Mouse (Mus musculus) midbrain, embryonic 16.5 days (tissue): ENCODE results near the gene Plpp7. TPM values are rescaled to one million over a fixed set of nuclear protein-coding genes. Genes with fewer than 3 reads are reported as not detected.
A peak's percentile ranks its signal among the peaks of the same experiment; 100 is the strongest.

Experiments used
- ATAC-seq: fragments of 200-750 bp; cut with Nextera tagmentation; 2 replicates; pipeline ENCODE4 v1.8.0; 2017; ENCODE audit warnings: moderate TSS enrichment
- H3K27ac ChIP-seq: fragments of 300-500 bp; sonication (generic); 2 replicates; pipeline ENCODE4 v1.5.1; 2014; ENCODE audit warnings: mild to moderate bottlenecking, low read length, mixed read lengths
- H3K27me3 ChIP-seq: fragments of 300-500 bp; sonication (generic); 2 replicates; pipeline ENCODE4 v1.6.1; 2014; ENCODE audit warnings: low read depth, low read length, mixed read lengths; ENCODE audit not compliant: control insufficient read depth, insufficient read depth
- H3K36me3 ChIP-seq: fragments of 300-500 bp; sonication (generic); 2 replicates; pipeline ENCODE4 v1.6.1; 2014; ENCODE audit warnings: mild to moderate bottlenecking, low read length, moderate library complexity, mixed read lengths; ENCODE audit not compliant: control insufficient read depth, insufficient read depth
- H3K4me1 ChIP-seq: fragments of 300-500 bp; sonication (generic); 2 replicates; pipeline ENCODE4 v1.6.1; 2014; ENCODE audit warnings: mild to moderate bottlenecking, low read length, mixed read lengths; ENCODE audit not compliant: control insufficient read depth, insufficient read depth
- H3K4me2 ChIP-seq: fragments of 300-500 bp; sonication (generic); 2 replicates; pipeline ENCODE4 v1.6.1; 2014; ENCODE audit warnings: mild to moderate bottlenecking, low read length, mixed read lengths
- H3K4me3 ChIP-seq: fragments of 300-500 bp; sonication (generic); 2 replicates; pipeline ENCODE4 v1.5.1; 2014; ENCODE audit warnings: low read depth, mild to moderate bottlenecking, low read length, moderate library complexity, mixed read lengths
- H3K9ac ChIP-seq: fragments of 300-500 bp; sonication (generic); 2 replicates; pipeline ENCODE4 v1.6.1; 2014; ENCODE audit warnings: low read depth, low read length, mixed read lengths
- H3K9me3 ChIP-seq: fragments of 300-500 bp; sonication (generic); replicated peaks from 2 replicates; pipeline ENCODE4 v1.6.1; 2014; ENCODE audit warnings: mild to moderate bottlenecking, low read length, mixed read lengths; ENCODE audit not compliant: control insufficient read depth, poor library complexity, severe bottlenecking
- WGBS: fragments of 180-500 bp; shearing (Covaris S2); extraction: QIAGEN DNeasy Blood & Tissue Kit; methylation state at CpG from one replicate; pipeline ENCODE4 v1.1.7; 2014; 5-methylcytosine and 5-hydroxymethylcytosine counted together
- polyA plus RNA-seq: library from polyadenylated mRNA; unstranded; fragments of >200 nt; fragmentation: Nextera tagmentation; extraction: Ambion mirVana; gene quantifications from 2 replicates; pipeline ENCODE4 v1.2.1, GENCODE M21; 2015

Gene Plpp7
- polyA plus RNA-seq, 1 experiment from 2014 or later = 28.4 TPM

DNA sequence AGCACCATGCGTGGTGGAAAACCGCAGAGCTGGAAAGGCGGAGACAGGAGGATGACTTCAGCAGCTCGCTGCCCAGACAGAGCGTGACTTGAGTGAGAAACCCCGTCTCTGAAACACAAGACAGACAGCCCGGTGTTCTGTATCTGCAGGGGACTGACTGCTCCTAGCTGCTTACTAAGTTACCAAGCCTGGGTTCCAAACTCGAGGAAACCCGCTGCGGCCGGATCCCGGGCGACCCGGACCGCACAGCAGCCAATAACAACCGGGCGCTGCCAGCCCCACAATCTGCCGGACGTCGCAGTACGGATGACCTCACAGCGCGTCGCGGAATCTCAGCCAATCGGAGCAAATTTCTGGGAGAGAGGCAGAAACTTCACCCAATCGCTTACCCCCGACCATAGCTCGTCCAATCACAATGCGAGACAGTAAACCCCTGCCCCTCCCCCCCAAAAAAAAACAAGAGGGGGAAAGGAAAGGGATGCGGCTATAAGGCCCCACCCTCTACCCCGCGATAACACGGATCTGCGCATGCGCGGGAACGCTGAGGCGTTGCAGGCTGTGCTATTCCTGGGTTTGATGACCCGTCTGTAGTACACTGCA lies 42.4 kb downstream of the Plpp7 start:
- H3K4me1 ChIP-seq = peaks cover 3% of the 10 kb centered on the region; the same call in 1 of the 2 replicates
- WGBS = 0% methylated on average over 40 of the region's 40 CpGs
- no peaks in the 10 kb centered on the region for H3K36me3 ChIP-seq
- H3K9ac ChIP-seq = peak overlapping the region; percentile 50
- peak overlapping the region; percentile 63 for H3K4me2 ChIP-seq
- peak overlapping the region; percentile 87 for H3K27ac ChIP-seq
- no peaks in the 10 kb centered on the region for H3K27me3 ChIP-seq
- peak; percentile 94 for ATAC-seq
- no peaks in the 10 kb centered on the region for H3K9me3 ChIP-seq
- peak overlapping the region; percentile 59 for H3K4me3 ChIP-seq

DNA sequence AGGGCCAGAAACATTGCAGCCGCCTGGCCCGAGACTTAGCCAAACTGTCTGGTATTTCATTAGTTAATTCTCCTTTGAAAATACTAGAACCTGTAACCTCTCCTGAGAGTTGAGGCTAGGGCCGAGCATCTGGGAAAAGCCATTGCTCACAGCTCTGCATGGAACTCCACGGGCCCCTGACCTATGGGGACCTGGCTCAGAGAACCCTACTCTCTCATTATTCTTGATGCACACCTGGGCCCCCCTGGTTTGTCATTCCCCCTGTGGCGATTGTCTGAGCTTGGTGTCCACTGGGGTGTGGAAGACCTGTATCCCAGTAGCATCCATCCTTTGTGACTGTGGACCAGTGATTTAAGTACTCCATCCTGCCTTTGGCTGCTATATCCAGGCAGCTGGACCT lies 44.0 kb downstream of the Plpp7 start:
- ATAC-seq = no peak
- Histone ChIP-seq H3K4me3 (no peak overlapping the region), H3K9ac (no peak overlapping the region), H3K4me2 (no peak overlapping the region), H3K4me1 (peaks cover 3% of the 10 kb centered on the region; the same call in 1 of the 2 replicates), H3K27me3 (no peaks in the 10 kb centered on the region), H3K9me3 (no peaks in the 10 kb centered on the region), H3K36me3 (no peaks in the 10 kb centered on the region), H3K27ac (no peak overlapping the region)
- 71% methylated on average over 5 of the region's 5 CpGs for WGBS

DNA sequence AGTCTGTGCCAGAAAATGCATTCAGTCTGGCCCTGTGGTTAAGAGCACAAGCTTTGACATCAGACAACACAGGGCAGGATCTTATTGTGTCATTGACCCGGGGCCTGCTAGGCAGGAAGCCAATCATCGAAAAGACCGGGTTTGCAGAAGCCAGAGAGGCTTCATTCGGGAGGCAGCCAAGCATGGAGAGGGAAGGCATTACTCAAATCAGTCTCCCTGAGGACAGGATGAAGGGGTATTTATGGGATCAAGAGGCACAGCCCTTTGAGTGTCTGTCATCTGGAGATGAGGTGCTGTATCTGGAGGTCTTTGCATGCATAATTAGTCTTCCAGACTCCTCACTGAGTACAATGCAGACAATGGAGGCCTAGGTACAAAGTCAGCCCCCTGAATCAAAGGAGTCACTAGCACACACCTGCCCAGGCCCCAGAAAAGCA lies 45.2 kb downstream of the Plpp7 start:
- H3K4me1 ChIP-seq = peaks cover 3% of the 10 kb centered on the region; the same call in 1 of the 2 replicates
- no peak overlapping the region for H3K4me2 ChIP-seq
- H3K9ac ChIP-seq = no peak overlapping the region
- no peak overlapping the region for H3K27ac ChIP-seq
- H3K9me3 ChIP-seq = no peaks in the 10 kb centered on the region
- ATAC-seq = no peak
- H3K36me3 ChIP-seq = no peaks in the 10 kb centered on the region
- H3K4me3 ChIP-seq = no peak overlapping the region
- WGBS = 11% methylated on average over 4 of the region's 4 CpGs
- no peaks in the 10 kb centered on the region for H3K27me3 ChIP-seq

DNA sequence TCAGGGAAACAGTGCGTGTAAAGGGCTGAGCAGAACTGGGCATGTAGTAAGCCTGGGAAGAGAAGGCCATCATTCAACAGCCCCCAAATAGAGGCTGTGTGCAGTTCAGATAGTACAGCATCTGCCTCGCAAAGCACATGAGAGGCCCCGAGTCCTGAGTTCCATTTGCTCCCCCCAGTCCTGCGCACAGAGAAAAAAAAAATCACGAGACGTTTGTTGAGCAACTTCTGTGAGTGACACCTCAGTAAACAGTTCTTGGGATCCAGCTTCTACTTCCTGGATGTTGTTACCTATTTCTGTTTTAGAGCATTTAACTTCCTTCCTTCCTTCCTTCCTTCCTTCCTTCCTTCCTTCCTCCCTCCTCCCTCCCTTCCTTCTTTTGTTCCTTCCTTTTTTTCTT lies 46.3 kb downstream of the Plpp7 start:
- Histone ChIP-seq H3K27ac (no peak overlapping the region), H3K4me3 (no peak overlapping the region), H3K9me3 (no peaks in the 10 kb centered on the region), H3K4me1 (peaks cover 3% of the 10 kb centered on the region; the same call in 1 of the 2 replicates), H3K4me2 (no peak overlapping the region), H3K36me3 (no peaks in the 10 kb centered on the region), H3K27me3 (no peaks in the 10 kb centered on the region), H3K9ac (no peak overlapping the region)
- 86% methylated on average over 6 of the region's 6 CpGs for WGBS
- ATAC-seq = no peak

DNA sequence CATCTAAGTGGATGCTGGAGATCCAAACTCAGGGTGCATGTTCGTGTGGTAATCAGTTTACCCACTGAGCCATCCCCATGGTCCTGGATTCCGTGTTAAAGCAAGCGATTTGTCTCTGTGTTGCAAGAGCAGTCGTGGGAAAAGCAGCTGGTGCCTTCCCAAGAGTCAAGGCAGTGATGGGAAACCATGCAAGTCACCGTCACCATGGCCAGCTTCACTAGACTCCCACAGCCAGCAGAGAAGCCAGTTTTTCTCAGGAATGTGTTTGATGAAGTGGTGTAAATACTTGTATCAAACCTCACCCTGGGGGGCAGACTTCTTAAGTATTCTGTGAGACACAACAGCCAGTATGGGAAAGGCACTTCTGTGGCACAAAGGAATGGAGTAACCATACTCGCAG lies 47.0 kb downstream of the Plpp7 start:
- WGBS = 69% methylated on average over 6 of the region's 6 CpGs

DNA sequence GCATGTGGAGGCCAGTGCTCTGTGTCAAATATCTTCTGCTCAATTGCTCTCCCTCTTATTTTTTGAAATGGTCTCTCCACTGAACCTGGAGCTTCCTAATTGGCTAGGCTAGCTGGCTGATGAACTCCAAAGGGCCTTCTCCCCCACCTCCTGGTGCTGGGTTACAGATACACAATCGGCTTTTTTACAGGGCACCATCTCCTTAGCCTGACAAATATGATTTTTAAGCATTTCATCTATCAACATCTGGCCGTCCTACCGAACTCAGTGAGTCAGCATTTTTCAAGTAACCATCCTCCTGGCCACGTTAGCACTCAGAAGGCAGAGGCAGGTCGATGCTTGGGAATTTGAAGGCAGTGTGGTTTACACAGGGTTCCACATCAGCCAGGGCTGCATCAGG lies 49.3 kb downstream of the Plpp7 start:
- Histone ChIP-seq H3K9me3 (no peaks in the 10 kb centered on the region), H3K9ac (no peak overlapping the region), H3K27ac (no peak overlapping the region), H3K4me1 (no peaks in the 10 kb centered on the region), H3K27me3 (no peaks in the 10 kb centered on the region), H3K4me2 (no peak overlapping the region), H3K36me3 (no peaks in the 10 kb centered on the region), H3K4me3 (no peak overlapping the region)
- no peak for ATAC-seq
- WGBS = 87% methylated on average over 5 of the region's 5 CpGs

More for the DNA sequence above, 47.0 kb downstream of the Plpp7 start:
- no peak for ATAC-seq
- H3K4me3 ChIP-seq = no peak overlapping the region
- H3K9me3 ChIP-seq = no peaks in the 10 kb centered on the region
- H3K36me3 ChIP-seq = no peaks in the 10 kb centered on the region
- H3K27ac ChIP-seq = no peak overlapping the region
- no peaks in the 10 kb centered on the region for H3K27me3 ChIP-seq
- no peak overlapping the region for H3K4me2 ChIP-seq
- H3K9ac ChIP-seq = no peak overlapping the region
- no peaks in the 10 kb centered on the region; the same call in 1 of the 2 replicates for H3K4me1 ChIP-seq

DNA sequence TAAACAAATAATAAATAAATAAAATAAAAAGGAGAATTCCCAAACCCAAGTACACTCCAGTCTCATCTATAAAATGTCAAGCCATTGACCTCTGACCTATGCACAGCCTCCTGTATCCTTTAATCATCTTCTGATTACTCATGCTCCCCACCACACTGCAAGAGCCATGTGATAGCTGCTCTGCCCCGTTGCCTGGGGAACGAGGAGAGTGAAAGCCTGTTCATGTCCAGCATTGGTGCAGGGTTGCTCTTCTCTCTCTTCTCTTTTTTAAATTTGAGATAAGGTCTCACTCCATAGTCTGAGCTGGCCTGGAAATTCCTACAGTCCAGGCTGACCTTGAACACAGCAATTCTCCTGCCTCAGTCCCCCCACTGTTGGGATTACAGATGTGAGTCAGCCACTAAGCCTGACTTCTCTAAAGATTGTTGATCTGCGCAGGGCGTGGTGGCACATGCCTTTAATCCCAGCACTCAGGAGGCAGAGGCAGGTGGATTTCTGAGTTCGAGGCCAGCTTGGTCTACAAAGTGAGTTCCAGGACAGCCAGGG lies 51.4 kb downstream of the Plpp7 start:
- no peak overlapping the region for H3K27ac ChIP-seq
- no peak for ATAC-seq

DNA sequence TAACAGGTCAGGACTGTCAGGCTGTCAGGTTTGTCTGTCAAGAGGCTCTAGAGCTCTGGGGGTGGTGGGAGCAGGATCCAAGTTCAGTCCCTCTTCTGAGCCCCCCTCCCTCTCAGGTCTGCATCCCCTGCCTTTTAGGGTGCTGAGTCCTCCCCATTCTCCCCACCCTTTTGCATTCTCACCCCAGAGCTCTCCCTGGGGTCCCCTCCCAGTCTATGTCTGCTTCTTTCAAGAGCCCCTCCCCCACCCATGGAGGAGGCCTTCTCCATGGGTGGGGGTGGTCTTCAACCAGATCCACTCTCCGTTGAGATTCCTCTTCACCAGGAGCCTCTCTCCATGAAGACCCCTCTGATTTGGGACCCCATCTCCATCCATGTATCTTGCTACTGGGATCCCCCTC lies 54.8 kb downstream of the Plpp7 start:
- Histone ChIP-seq H3K4me2 (peak overlapping the region; percentile 100), H3K27ac (peak overlapping the region; percentile 99), H3K4me3 (peak overlapping the region; percentile 93), H3K27me3 (no peaks in the 10 kb centered on the region), H3K9ac (peak overlapping the region; percentile 99), H3K36me3 (no peaks in the 10 kb centered on the region), H3K4me1 (peaks cover 36% of the 10 kb centered on the region), H3K9me3 (no peaks in the 10 kb centered on the region)
- ATAC-seq = no peak
- WGBS = 25% methylated on average over 1 of the region's 1 CpGs

More for the DNA sequence above, 51.4 kb downstream of the Plpp7 start:
- H3K4me3 ChIP-seq = no peak overlapping the region
- 65% methylated on average over 5 of the region's 5 CpGs for WGBS
- no peaks in the 10 kb centered on the region for H3K36me3 ChIP-seq
- H3K9ac ChIP-seq = no peak overlapping the region
- H3K4me1 ChIP-seq = peaks cover 7% of the 10 kb centered on the region
- H3K9me3 ChIP-seq = no peaks in the 10 kb centered on the region
- no peak overlapping the region for H3K4me2 ChIP-seq
- no peaks in the 10 kb centered on the region for H3K27me3 ChIP-seq

DNA sequence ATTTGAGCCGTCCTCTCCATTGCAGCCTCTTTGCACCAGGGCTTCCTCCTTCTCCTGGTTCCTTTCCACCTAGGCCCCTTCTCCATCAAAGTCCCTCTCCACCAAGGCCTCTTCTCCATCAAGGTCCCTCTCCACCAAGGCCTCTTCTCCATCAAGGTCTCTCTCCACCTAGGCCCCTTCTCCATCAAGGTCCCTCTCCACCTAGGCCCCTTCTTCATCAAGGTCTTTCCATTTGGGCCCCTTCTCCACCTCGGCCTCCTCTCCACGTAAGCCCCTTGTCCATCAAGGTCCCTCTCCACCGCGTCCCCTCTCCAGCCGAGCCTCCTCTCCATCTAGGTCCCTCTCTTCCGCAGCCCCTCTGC lies 55.2 kb downstream of the Plpp7 start:
- Histone ChIP-seq H3K4me3 (peak overlapping the region; percentile 93), H3K4me1 (peaks cover 40% of the 10 kb centered on the region), H3K36me3 (no peaks in the 10 kb centered on the region), H3K27ac (peak overlapping the region; percentile 99), H3K9me3 (no peaks in the 10 kb centered on the region), H3K9ac (peak overlapping the region; percentile 99), H3K27me3 (no peaks in the 10 kb centered on the region), H3K4me2 (peak overlapping the region; percentile 100)
- peak; percentile 79 for ATAC-seq
- WGBS = 4% methylated on average over 7 of the region's 7 CpGs
